Mouse (Mus musculus): Measurements from ENCODE around the gene Cfap97. TPM values are rescaled to one million over a fixed set of nuclear protein-coding genes. Genes with fewer than 3 reads are reported as not detected.

Gene Cfap97
- polyA plus RNA-seq, 1 experiment from 2014 or later, result 30.9 TPM

DNA sequence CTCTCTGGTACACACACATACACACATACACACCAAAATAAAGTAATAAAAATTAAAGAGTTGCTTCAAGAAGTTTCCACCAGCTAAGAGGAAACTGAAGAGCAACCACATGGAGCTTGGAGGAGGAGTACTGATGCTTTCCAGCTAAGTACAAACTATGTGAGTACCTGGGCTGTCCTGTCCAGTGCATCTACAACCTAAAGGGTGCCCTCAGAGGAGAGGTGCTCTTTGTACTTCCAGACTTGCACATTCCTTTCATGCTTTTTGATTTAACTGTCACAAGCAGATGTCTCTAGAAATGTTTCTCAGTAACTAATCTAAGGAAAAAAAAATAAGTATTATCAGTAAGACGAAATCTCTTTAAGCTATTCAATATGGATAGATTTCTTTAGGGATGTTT, 14.2 kb upstream of the Cfap97 start:
- ATAC-seq (ENCODE audit: low FRiP score, low TSS enrichment), result no peak
- H3K27me3 ChIP-seq (ENCODE audit: control insufficient read depth, insufficient read depth, low read length), result no peaks in the 10 kb centered on the region
- 92% methylated on average over 1 of the region's 1 CpGs for WGBS

DNA sequence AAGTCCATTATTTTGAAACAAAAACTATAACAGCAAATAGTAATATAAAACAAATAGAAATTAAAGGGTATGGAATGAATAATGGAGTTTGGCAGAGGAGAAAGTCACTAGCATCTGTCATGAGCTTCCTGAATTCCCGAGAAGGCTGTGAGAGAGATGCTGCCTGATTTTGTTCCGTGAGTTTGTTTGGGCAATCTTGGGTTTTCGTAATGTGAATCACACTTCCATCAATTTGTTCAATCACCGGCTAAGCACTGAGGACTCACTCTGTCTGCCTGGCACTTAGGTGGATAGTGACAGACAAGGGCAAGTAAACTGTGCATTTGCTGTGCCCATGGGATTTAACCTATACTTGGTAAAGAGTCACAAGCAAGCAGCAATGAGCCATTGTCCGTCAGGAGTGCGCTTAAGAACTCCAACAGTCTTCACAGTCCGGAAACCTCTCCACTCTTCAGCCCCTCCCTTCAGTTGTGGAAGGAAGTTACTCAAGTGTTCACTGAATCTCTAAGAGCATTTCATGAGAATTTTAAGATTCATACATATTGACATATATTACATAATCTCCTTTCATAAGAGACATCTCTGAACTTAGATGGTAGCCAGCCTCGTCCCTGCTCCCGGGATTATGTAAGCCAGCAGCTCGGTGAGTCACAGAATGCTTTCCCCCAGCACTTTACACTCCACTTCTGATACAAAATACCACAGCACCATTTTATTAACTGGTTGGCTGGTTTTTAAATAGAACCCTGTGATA, 13.6 kb upstream of the Cfap97 start:
- Histone ChIP-seq H3K4me1 (ENCODE audit: control insufficient read depth, insufficient read depth, low read length) (no peaks in the 10 kb centered on the region), H3K4me2 (replicated peaks; ENCODE audit: low read depth, low read length) (no peak overlapping the region), H3K9me3 (ENCODE audit: control insufficient read depth, low read length) (no peaks in the 10 kb centered on the region), H3K27me3 (ENCODE audit: control insufficient read depth, insufficient read depth, low read length) (no peaks in the 10 kb centered on the region), H3K27ac (ENCODE audit: low read depth, low read length) (no peak overlapping the region), H3K4me3 (ENCODE audit: low read length) (no peak overlapping the region), H3K9ac (ENCODE audit: low read depth, low read length) (no peak overlapping the region), H3K36me3 (ENCODE audit: control insufficient read depth, insufficient read depth, low read length) (no peaks in the 10 kb centered on the region)
- 80% methylated on average over 10 of the region's 10 CpGs for WGBS
- ATAC-seq (ENCODE audit: low FRiP score, low TSS enrichment), result no peak

More for the DNA sequence above, 14.2 kb upstream of the Cfap97 start:
- H3K9me3 ChIP-seq (ENCODE audit: control insufficient read depth, low read length), result no peaks in the 10 kb centered on the region
- H3K36me3 ChIP-seq (ENCODE audit: control insufficient read depth, insufficient read depth, low read length), result no peaks in the 10 kb centered on the region
- H3K4me1 ChIP-seq (ENCODE audit: control insufficient read depth, insufficient read depth, low read length), result no peaks in the 10 kb centered on the region
- no peak overlapping the region for H3K4me3 ChIP-seq (ENCODE audit: low read length)
- H3K9ac ChIP-seq (ENCODE audit: low read depth, low read length), result no peak overlapping the region
- no peak overlapping the region for H3K27ac ChIP-seq (ENCODE audit: low read depth, low read length)
- H3K4me2 ChIP-seq (replicated peaks; ENCODE audit: low read depth, low read length), result no peak overlapping the region

DNA sequence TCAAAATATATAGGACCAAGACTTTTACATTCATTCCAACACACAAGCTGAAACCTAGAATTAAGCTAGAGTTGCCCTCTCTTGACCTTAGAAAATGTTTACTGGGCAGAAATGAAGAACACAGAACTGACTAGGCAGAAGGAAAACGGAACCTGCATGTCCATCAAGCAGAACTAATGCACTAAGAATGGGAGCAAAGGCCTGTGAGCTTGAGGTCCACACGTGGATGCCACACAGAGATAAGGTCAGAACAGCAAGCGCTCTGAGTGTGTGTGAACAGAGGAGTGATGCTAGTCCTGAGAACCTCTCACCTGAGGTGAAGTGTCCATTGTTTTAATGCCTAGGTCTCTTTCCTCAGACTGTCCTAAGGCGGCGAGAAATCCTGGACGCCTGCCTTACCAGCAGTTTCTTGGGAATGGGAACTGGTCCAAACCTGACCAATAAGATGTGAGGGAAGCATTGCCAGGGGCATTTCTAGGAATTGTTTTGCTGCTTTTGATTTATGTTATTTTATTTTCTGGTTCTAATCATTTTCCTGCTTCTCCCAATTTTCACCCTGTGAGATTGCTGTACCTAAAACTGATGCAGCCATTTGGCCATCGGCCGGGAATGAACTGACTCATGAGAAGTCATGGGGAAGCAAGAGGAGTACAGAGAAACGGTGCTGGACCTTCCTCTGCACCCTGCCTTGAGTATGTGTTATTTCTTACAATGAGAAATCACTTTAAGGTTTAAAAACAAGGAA, 11.0 kb upstream of the Cfap97 start:
- 81% methylated on average over 9 of the region's 9 CpGs for WGBS
- no peak overlapping the region for H3K27ac ChIP-seq (ENCODE audit: low read depth, low read length)
- no peak for ATAC-seq (ENCODE audit: low FRiP score, low TSS enrichment)

DNA sequence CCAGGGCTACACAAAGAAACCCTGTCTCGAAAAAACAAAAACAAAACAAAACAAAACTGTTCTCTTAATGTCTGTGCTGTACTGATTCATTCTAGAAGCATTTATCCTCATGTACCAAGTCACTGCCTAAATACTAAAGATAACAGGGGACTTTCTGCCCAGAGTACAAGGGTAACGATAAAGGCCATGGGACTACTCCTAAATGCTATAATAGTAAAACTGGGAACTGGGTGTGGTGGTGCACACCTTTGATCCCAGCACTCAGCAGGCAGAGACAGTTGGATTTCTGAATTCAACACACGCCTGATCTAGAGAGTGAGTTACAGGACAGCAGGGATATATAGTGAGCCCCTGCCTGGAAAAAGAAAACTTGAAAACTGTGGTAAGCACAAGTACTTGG, 9.9 kb upstream of the Cfap97 start:
- Histone ChIP-seq H3K27me3 (ENCODE audit: control insufficient read depth, insufficient read depth, low read length) (no peaks in the 10 kb centered on the region), H3K4me1 (ENCODE audit: control insufficient read depth, insufficient read depth, low read length) (no peaks in the 10 kb centered on the region; the same call in 1 of the 2 replicates), H3K4me2 (replicated peaks; ENCODE audit: low read depth, low read length) (no peak overlapping the region), H3K36me3 (ENCODE audit: control insufficient read depth, insufficient read depth, low read length) (no peaks in the 10 kb centered on the region), H3K9me3 (ENCODE audit: control insufficient read depth, low read length) (no peaks in the 10 kb centered on the region), H3K4me3 (ENCODE audit: low read length) (no peak overlapping the region), H3K27ac (ENCODE audit: low read depth, low read length) (no peak overlapping the region), H3K9ac (ENCODE audit: low read depth, low read length) (no peak overlapping the region)
- 95% methylated on average over 3 of the region's 3 CpGs for WGBS
- no peak for ATAC-seq (ENCODE audit: low FRiP score, low TSS enrichment)

More for the DNA sequence above, 11.0 kb upstream of the Cfap97 start:
- H3K36me3 ChIP-seq (ENCODE audit: control insufficient read depth, insufficient read depth, low read length), result no peaks in the 10 kb centered on the region
- H3K4me3 ChIP-seq (ENCODE audit: low read length), result no peak overlapping the region
- no peaks in the 10 kb centered on the region; the same call in 1 of the 2 replicates for H3K4me1 ChIP-seq (ENCODE audit: control insufficient read depth, insufficient read depth, low read length)
- H3K27me3 ChIP-seq (ENCODE audit: control insufficient read depth, insufficient read depth, low read length), result no peaks in the 10 kb centered on the region
- no peak overlapping the region for H3K9ac ChIP-seq (ENCODE audit: low read depth, low read length)
- H3K4me2 ChIP-seq (replicated peaks; ENCODE audit: low read depth, low read length), result no peak overlapping the region
- no peaks in the 10 kb centered on the region for H3K9me3 ChIP-seq (ENCODE audit: control insufficient read depth, low read length)

DNA sequence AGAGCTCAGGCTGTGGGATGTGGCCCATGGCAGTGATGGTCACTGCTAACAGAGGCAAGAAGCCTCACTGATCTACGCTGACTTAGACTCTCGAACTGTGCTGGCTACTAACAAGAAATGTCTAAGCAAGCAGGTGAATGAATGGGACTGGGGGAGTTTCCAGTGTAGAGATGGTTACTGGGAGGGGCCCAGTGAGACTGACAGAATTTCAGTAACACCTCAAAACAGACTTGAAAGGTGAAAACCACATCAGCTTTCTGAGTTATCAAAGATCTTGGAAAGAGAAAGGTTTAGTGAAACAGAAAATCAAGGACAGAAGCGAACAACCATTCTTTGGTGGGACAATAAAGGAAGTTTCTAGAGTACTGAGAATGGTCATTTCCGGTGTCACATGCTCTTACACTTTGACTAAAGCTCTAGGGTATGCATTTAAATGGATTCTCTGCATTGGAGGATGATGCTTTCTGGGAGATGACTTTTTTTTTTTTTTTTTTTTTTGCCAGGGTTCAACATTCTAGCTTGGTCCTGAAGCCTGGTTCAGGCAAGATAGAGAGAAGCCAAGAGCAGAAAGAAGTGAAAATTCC, 9.0 kb upstream of the Cfap97 start:
- 93% methylated on average over 4 of the region's 4 CpGs for WGBS
- Histone ChIP-seq H3K9me3 (ENCODE audit: control insufficient read depth, low read length) (no peaks in the 10 kb centered on the region), H3K27me3 (ENCODE audit: control insufficient read depth, insufficient read depth, low read length) (no peaks in the 10 kb centered on the region), H3K4me3 (ENCODE audit: low read length) (no peak overlapping the region), H3K9ac (ENCODE audit: low read depth, low read length) (no peak overlapping the region), H3K36me3 (ENCODE audit: control insufficient read depth, insufficient read depth, low read length) (no peaks in the 10 kb centered on the region), H3K4me1 (ENCODE audit: control insufficient read depth, insufficient read depth, low read length) (no peaks in the 10 kb centered on the region; the same call in 1 of the 2 replicates), H3K4me2 (replicated peaks; ENCODE audit: low read depth, low read length) (no peak overlapping the region), H3K27ac (ENCODE audit: low read depth, low read length) (no peak overlapping the region)
- ATAC-seq (ENCODE audit: low FRiP score, low TSS enrichment), result no peak

DNA sequence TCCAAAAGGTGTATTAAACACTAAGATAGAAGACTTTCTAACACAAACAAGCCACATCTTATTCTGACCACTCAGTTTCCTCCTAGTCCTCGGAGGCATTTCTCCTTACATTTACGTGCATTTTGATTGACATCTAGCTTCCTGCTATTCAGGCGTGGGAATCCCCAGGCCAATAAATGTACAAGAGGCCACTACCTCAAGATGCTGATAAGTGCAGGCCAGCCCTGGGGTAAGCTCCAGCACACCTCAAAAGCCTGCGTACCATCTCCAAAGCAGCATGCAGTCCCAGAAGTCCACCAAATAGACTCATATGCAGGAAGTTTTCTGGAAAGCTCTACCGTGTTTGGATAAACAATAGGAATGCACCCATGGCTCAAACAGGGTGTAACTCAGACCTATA, 8.1 kb upstream of the Cfap97 start:
- 53% methylated on average over 5 of the region's 5 CpGs for WGBS
- Histone ChIP-seq H3K4me3 (ENCODE audit: low read length) (no peak overlapping the region), H3K4me1 (ENCODE audit: control insufficient read depth, insufficient read depth, low read length) (no peaks in the 10 kb centered on the region; the same call in 1 of the 2 replicates), H3K36me3 (ENCODE audit: control insufficient read depth, insufficient read depth, low read length) (no peaks in the 10 kb centered on the region), H3K4me2 (replicated peaks; ENCODE audit: low read depth, low read length) (no peak overlapping the region), H3K9me3 (ENCODE audit: control insufficient read depth, low read length) (no peaks in the 10 kb centered on the region), H3K27ac (ENCODE audit: low read depth, low read length) (no peak overlapping the region), H3K27me3 (ENCODE audit: control insufficient read depth, insufficient read depth, low read length) (no peaks in the 10 kb centered on the region), H3K9ac (ENCODE audit: low read depth, low read length) (no peak overlapping the region)
- ATAC-seq (ENCODE audit: low FRiP score, low TSS enrichment), result no peak

DNA sequence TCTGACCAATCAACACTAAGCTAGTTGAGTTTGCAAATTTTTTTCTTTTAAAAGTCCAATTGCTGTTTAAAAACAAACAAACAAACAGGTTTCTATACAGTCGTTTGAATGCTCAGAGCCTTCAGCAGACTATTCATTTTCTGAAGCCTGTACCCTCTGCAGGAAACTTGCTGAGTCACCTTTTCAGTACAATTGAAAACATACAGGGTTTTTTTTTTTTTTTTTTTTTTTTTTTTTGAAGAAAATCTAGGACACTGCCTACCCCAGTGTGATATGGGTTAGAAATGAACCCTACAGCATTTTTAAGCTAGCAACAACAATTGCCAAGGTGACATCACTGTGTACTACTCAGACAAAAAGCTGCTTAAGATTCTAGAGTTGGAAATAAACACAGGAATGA, 7.6 kb upstream of the Cfap97 start:
- no peak for ATAC-seq (ENCODE audit: low FRiP score, low TSS enrichment)
- H3K27me3 ChIP-seq (ENCODE audit: control insufficient read depth, insufficient read depth, low read length), result no peaks in the 10 kb centered on the region

DNA sequence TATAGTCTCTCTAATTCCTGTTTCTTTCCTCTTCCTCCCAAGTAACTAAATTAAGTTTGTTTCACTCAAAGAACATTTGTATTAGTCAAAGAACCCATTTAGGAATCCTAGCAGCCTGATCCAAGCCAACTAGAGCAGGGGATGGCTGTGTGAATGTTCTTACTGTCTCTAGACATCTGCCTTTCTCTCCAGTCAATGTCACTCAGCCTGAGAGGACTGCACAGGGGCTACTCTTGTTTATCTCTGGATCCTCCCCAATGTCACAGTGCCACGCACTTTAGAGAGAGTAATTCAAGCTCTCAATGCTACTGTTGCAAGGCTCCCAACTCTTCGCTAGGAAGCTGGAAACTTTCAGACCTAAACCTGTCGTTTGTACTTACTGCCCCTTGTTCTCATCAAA, 5.4 kb upstream of the Cfap97 start:
- no peak for ATAC-seq (ENCODE audit: low FRiP score, low TSS enrichment)
- Histone ChIP-seq H3K4me3 (ENCODE audit: low read length) (no peak overlapping the region), H3K27ac (ENCODE audit: low read depth, low read length) (no peak overlapping the region), H3K4me2 (replicated peaks; ENCODE audit: low read depth, low read length) (no peak overlapping the region), H3K9ac (ENCODE audit: low read depth, low read length) (no peak overlapping the region), H3K27me3 (ENCODE audit: control insufficient read depth, insufficient read depth, low read length) (no peaks in the 10 kb centered on the region), H3K4me1 (ENCODE audit: control insufficient read depth, insufficient read depth, low read length) (peaks cover 2% of the 10 kb centered on the region; the same call in 1 of the 2 replicates), H3K36me3 (ENCODE audit: control insufficient read depth, insufficient read depth, low read length) (no peaks in the 10 kb centered on the region), H3K9me3 (ENCODE audit: control insufficient read depth, low read length) (no peaks in the 10 kb centered on the region)
- 22% methylated on average over 3 of the region's 3 CpGs for WGBS

More for the DNA sequence above, 7.6 kb upstream of the Cfap97 start:
- 50% methylated on average over 1 of the region's 1 CpGs for WGBS
- Histone ChIP-seq H3K9ac (ENCODE audit: low read depth, low read length) (no peak overlapping the region), H3K4me3 (ENCODE audit: low read length) (no peak overlapping the region), H3K9me3 (ENCODE audit: control insufficient read depth, low read length) (no peaks in the 10 kb centered on the region), H3K36me3 (ENCODE audit: control insufficient read depth, insufficient read depth, low read length) (no peaks in the 10 kb centered on the region), H3K4me2 (replicated peaks; ENCODE audit: low read depth, low read length) (no peak overlapping the region), H3K4me1 (ENCODE audit: control insufficient read depth, insufficient read depth, low read length) (no peaks in the 10 kb centered on the region; the same call in 1 of the 2 replicates), H3K27ac (ENCODE audit: low read depth, low read length) (no peak overlapping the region)

DNA sequence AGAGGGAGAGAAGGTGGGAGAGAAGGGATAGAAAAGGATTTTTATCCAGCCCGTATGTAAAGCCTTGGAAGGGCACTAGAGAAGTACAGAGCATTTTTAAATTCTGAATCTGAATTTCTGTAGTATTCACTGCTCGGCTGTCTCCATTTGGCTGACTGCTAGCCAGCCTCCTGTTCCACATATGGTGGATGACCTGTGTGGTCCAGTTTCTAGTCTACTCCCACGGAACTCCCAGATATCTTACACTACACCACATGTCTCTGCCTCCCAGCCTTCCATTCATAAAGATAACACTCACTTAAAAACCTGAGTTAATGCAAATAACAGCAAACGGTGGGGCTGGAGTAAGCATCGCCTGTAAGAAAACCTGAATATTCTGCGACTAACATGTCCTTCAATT, 2.3 kb upstream of the Cfap97 start:
- Histone ChIP-seq H3K36me3 (ENCODE audit: control insufficient read depth, insufficient read depth, low read length) (no peaks in the 10 kb centered on the region), H3K4me1 (ENCODE audit: control insufficient read depth, insufficient read depth, low read length) (peaks cover 4% of the 10 kb centered on the region; the same call in 1 of the 2 replicates), H3K9me3 (ENCODE audit: control insufficient read depth, low read length) (no peaks in the 10 kb centered on the region), H3K9ac (ENCODE audit: low read depth, low read length) (no peak overlapping the region), H3K27me3 (ENCODE audit: control insufficient read depth, insufficient read depth, low read length) (peaks cover 7% of the 10 kb centered on the region; the same call in 1 of the 2 replicates), H3K27ac (ENCODE audit: low read depth, low read length) (no peak overlapping the region), H3K4me2 (replicated peaks; ENCODE audit: low read depth, low read length) (no peak overlapping the region), H3K4me3 (ENCODE audit: low read length) (no peak overlapping the region)
- 61% methylated on average over 6 of the region's 6 CpGs for WGBS
- no peak for ATAC-seq (ENCODE audit: low FRiP score, low TSS enrichment)
